Mouse (Mus musculus): ENCODE results near the gene Olfr1350.
"Not testable (repeated sequence)": the region's sequence is repeated elsewhere in the genome, so short reads cannot be mapped to it uniquely, and the experiment has no call there.

Olfr1350 gene

DNA sequence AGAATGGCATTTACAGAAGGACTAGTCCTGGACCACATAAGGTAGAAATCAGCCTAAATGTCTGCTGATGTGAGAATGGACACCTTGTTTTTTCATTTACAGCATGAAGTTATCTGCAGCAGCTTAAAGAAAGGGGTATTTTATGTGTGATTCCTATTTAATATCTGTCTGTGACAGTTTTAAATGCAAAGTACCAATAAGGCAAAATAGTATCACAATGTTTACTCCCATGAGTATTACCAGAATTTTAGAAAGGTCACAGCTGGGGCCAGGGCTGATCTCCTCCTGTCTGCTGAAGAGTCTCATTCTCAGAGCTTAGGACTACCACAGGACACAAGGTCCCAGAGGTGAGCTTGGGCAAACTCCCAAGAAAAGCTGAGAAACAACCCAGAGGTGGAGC is at the start of gene Olfr1350:
Gene Olfr1350, plus strand, starts transcription at position 301 of the 400 bp plus-strand sequence.
- DNase-seq (ENCODE audit: low spot score in 2 of 2): no peak

- DNase-seq (ENCODE audit: low spot score in 2 of 2): no peak
Measured at GRCm38 (mm10) chr7:6521666-6522065, 43.0 kb upstream of the Olfr1350 start.

- DNase-seq (ENCODE audit: low spot score in 2 of 2): no peak
Measured at GRCm38 (mm10) chr7:6522850-6523249, 41.8 kb upstream of the Olfr1350 start, which contains the start of gene Olfr1349. TSS of gene Olfr1349 (minus strand) at chr7:6522950.

DNA sequence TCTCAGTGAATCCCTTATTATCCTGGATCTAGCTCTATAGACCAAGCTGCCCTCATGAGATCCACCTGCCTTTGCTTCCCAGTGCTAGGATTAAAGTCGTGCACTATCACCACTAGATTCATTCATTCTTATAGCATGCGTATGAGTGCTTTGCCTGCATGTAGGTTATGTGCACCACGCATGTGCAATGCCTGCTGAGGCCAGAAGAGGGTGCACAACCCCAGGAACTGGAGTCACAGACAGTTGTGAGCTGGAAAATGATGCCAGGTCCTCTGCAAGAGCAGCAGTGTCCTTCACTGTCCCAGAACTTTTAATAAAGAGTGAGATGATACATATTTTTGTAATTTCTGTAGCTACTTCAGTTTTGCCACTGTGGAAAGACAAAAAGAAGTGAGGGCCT is 39.6 kb upstream of the Olfr1350 start:
- no peak for DNase-seq (ENCODE audit: low spot score in 2 of 2)

- DNase-seq (ENCODE audit: low spot score in 2 of 2): peak in 1 of 2 experiments; percentile 30
Measured at GRCm38 (mm10) chr7:6526141-6526540, 38.5 kb upstream of the Olfr1350 start.

GRCm38 (mm10) chr7:6586096-6586759 is 21.6 kb downstream of the Olfr1350 start:
- no peak for DNase-seq (ENCODE audit: low spot score in 2 of 2)

GRCm38 (mm10) chr7:6588766-6589165 is 24.1 kb downstream of the Olfr1350 start:
- not testable (repeated sequence) for DNase-seq (ENCODE audit: low spot score in 2 of 2)

- no peak for DNase-seq (ENCODE audit: low spot score in 2 of 2)
Measured at GRCm38 (mm10) chr7:6603331-6603730, 38.7 kb downstream of the Olfr1350 start.
